Mouse (Mus musculus) limb, embryonic 11.5 days (tissue): ENCODE data around the gene Trat1. TPM values are rescaled to one million over a fixed set of nuclear protein-coding genes. Genes with fewer than 3 reads are reported as not detected.

Source experiments
- ATAC-seq: fragments of 200-750 bp; cut with Nextera tagmentation; 2 replicates; pipeline ENCODE4 v1.8.0; 2017; ENCODE audit warnings: low read depth; ENCODE audit not compliant: insufficient number of reproducible peaks, low FRiP score, low TSS enrichment
- DNase-seq: peaks from one replicate; pipeline ENCODE4 v3.0.0-alpha.2; 2015; ENCODE audit warnings: low spot score
- H3K27ac ChIP-seq: fragments of 300-500 bp; sonication (generic); replicated peaks from 2 replicates; pipeline ENCODE4 v1.5.1; 2014; ENCODE audit warnings: low read depth, mild to moderate bottlenecking, low read length
- H3K27me3 ChIP-seq: fragments of 300-500 bp; sonication (generic); 2 replicates; pipeline ENCODE4 v1.6.1; 2014; ENCODE audit warnings: mild to moderate bottlenecking, low read length, mixed read lengths; ENCODE audit not compliant: control insufficient read depth, insufficient read depth
- H3K36me3 ChIP-seq: fragments of 300-500 bp; sonication (generic); 2 replicates; pipeline ENCODE4 v1.6.1; 2014; ENCODE audit warnings: mild to moderate bottlenecking, low read length, moderate library complexity, mixed read lengths; ENCODE audit not compliant: control insufficient read depth, insufficient read depth
- H3K4me1 ChIP-seq: fragments of 300-500 bp; sonication (generic); 2 replicates; pipeline ENCODE4 v1.6.1; 2014; ENCODE audit warnings: low read length, mixed read lengths; ENCODE audit not compliant: control insufficient read depth, insufficient read depth
- H3K4me2 ChIP-seq: fragments of 300-500 bp; sonication (generic); 2 replicates; pipeline ENCODE4 v1.6.1; 2014; ENCODE audit warnings: low read depth, mild to moderate bottlenecking, moderate library complexity; ENCODE audit not compliant: severe bottlenecking
- H3K4me3 ChIP-seq: fragments of 300-500 bp; sonication (generic); 2 replicates; pipeline ENCODE4 v1.5.1; 2014; ENCODE audit warnings: low read depth, low read length
- H3K9ac ChIP-seq: fragments of 300-500 bp; sonication (generic); 2 replicates; pipeline ENCODE4 v1.6.1; 2014; ENCODE audit warnings: mild to moderate bottlenecking, low read length
- H3K9me3 ChIP-seq: fragments of 300-500 bp; sonication (generic); 2 replicates; pipeline ENCODE4 v1.6.1; 2016; ENCODE audit warnings: low read length; ENCODE audit not compliant: control insufficient read depth
- WGBS: fragments of 180-500 bp; shearing (Covaris S2); extraction: QIAGEN DNeasy Blood & Tissue Kit; methylation state at CpG from one replicate; pipeline ENCODE4 v1.1.7; 2014; 5-methylcytosine and 5-hydroxymethylcytosine counted together
- polyA plus RNA-seq: library from polyadenylated mRNA; unstranded; fragments of >200 nt; fragmentation: Nextera tagmentation; extraction: Ambion mirVana; gene quantifications from 2 replicates; pipeline ENCODE4 v1.2.1, GENCODE M21; 2014

Gene Trat1
- polyA plus RNA-seq: not detected in 2 replicates

DNA sequence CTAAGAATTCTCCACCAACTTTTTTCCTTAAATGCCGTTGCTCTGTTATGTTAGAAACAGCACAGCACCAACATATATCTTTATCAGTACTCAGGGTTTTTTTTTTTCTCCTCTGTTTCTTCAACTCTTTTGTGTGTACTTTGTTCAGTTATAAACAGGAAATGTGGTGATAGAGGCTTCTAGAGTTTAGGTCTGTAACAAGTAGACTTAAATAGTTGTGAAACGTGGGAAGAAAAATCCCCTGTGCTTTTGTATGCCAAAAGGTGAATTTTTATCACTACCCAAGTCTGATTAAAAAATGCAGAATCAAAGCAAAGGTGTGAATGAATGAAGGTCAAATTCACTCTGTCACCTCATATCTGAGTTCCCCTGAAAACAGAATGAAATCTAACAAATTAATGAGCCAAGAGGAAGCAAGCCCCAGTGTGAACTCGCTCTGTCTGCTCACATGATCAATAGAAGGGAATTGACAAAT is at the start of gene Trat1:
Gene Trat1, minus strand, starts transcription at position 51 of the 475 bp plus-strand sequence.
- Histone ChIP-seq H3K9ac (no peak within 1 kb of the TSS), H3K27me3 (no peaks in the 10 kb centered on the region), H3K4me2 (no peak within 1 kb of the TSS), H3K36me3 (no peaks in the 10 kb centered on the region), H3K9me3 (no peaks in the 10 kb centered on the region), H3K27ac (no peak within 1 kb of the TSS), H3K4me1 (no peaks in the 10 kb centered on the region), H3K4me3 (no peak within 1 kb of the TSS)
- ATAC-seq (no peak), DNase-seq (no peak)
- 83% methylated on average over 3 of the region's 3 CpGs for WGBS

DNA sequence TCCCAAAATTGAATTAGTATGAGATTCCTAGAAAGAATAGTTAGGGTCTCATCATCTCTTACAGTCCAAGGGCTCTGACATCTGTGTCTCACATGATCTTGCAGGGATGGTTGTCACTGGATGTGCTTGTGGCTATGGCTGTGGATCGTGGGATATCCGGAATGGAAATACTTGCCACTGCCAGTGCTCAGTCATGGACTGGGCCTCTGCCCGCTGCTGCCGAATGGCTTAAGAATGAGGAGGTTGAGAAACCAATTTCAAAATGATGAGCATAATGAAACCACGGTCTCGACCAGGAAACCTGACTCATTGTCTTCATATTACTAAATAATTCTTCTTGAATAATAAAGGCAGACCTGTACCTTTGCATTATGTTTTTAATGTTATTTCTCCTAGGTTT is 46.7 kb upstream of the Trat1 start:
- no peaks in the 10 kb centered on the region for H3K4me1 ChIP-seq
- H3K27ac ChIP-seq: no peak overlapping the region
- H3K9ac ChIP-seq: no peak overlapping the region
- no peaks in the 10 kb centered on the region for H3K9me3 ChIP-seq
- no peak for DNase-seq
- H3K36me3 ChIP-seq: no peaks in the 10 kb centered on the region
- H3K4me3 ChIP-seq: no peak overlapping the region
- ATAC-seq: no peak
- 89% methylated on average over 6 of the region's 6 CpGs for WGBS
- H3K4me2 ChIP-seq: no peak overlapping the region
- H3K27me3 ChIP-seq: no peaks in the 10 kb centered on the region

DNA sequence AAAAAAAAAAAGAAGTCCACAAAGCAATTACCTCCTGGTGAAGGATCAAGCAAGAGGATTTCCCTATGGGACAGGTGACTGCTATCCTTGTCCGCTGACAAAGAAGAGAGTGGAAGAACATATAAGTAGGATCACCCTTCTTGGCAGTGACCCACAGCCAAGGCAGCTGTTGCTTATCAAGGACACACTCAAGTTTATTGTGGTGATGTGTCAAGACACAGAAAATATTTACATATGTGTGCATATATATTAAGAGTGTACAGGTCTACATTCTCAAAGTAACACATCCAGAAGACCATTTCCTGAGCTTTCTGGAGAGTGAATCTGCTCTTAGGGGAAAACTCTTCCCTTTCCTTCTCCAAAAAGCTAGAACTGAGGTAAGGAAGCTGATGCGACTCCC is 44.9 kb upstream of the Trat1 start, which contains the start of gene Retnlb:
Gene Retnlb, plus strand, starts transcription at position 162 of the 400 bp plus-strand sequence.
- Histone ChIP-seq H3K27me3 (no peaks in the 10 kb centered on the region), H3K9ac (no peak within 1 kb of the TSS), H3K4me2 (no peak within 1 kb of the TSS), H3K36me3 (no peaks in the 10 kb centered on the region), H3K4me3 (no peak within 1 kb of the TSS), H3K9me3 (no peaks in the 10 kb centered on the region), H3K4me1 (no peaks in the 10 kb centered on the region), H3K27ac (no peak within 1 kb of the TSS)
- ATAC-seq: no peak
- DNase-seq: no peak
- 96% methylated on average over 2 of the region's 2 CpGs for WGBS

- Histone ChIP-seq H3K4me3 (no peak overlapping the region), H3K36me3 (no peaks in the 10 kb centered on the region), H3K27me3 (no peaks in the 10 kb centered on the region), H3K9ac (no peak overlapping the region), H3K4me1 (no peaks in the 10 kb centered on the region), H3K27ac (no peak overlapping the region), H3K9me3 (no peaks in the 10 kb centered on the region), H3K4me2 (no peak overlapping the region)
- 80% methylated on average over 7 of the region's 7 CpGs for WGBS
- DNase-seq: no peak
- no peak for ATAC-seq
Observed at GRCm38 (mm10) chr16:48811881-48812436, 40.1 kb upstream of the Trat1 start.

DNA sequence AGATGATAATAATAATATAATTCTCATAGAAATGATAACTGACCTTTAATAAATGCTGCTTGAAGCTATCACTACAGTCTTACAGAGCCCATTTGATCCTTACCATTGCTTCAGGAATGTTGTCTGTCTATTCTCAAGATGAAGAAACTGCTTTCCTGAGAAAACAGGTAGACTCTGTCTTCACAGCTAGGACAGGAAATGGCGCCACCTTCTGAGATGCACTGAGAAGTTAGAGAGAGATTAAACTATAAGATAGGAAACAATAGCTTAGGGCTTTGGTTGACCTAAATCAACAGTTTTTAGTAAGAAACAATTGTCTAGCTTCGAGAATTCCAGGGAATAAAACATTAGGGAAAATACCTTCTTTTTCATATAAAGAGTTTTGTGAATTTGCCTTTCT is 37.6 kb upstream of the Trat1 start:
- DNase-seq: no peak
- no peak overlapping the region for H3K27ac ChIP-seq
- no peak for ATAC-seq
- no peak overlapping the region for H3K9ac ChIP-seq
- H3K4me2 ChIP-seq: no peak overlapping the region
- no peaks in the 10 kb centered on the region for H3K4me1 ChIP-seq
- H3K36me3 ChIP-seq: no peaks in the 10 kb centered on the region
- no peak overlapping the region for H3K4me3 ChIP-seq
- no peaks in the 10 kb centered on the region for H3K27me3 ChIP-seq
- WGBS: 52% methylated on average over 2 of the region's 2 CpGs
- H3K9me3 ChIP-seq: no peaks in the 10 kb centered on the region

DNA sequence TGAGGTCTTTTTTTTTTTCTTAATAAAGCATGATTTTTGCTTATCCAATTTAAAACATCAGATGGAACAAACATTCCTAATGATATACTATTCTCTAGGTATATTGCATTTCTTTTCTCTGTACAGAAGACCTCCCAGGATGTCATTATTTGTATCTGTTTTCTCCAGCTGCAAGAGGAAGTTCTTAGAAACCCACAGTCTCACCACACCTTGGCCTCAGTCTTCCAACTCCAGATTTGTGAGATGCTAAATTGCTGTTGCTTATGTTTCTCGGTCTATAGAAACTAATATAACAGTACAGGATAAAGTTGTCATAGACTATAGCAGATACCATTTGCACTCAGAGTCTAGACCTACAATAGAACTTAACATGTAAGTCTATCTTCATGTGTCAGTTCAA is 34.7 kb upstream of the Trat1 start:
- no peak for ATAC-seq
- Histone ChIP-seq H3K9me3 (no peaks in the 10 kb centered on the region), H3K27me3 (no peaks in the 10 kb centered on the region), H3K4me2 (no peak overlapping the region), H3K27ac (no peak overlapping the region), H3K4me1 (no peaks in the 10 kb centered on the region), H3K9ac (no peak overlapping the region), H3K4me3 (no peak overlapping the region), H3K36me3 (no peaks in the 10 kb centered on the region)
- WGBS: 85% methylated on average over 1 of the region's 1 CpGs
- DNase-seq: no peak

DNA sequence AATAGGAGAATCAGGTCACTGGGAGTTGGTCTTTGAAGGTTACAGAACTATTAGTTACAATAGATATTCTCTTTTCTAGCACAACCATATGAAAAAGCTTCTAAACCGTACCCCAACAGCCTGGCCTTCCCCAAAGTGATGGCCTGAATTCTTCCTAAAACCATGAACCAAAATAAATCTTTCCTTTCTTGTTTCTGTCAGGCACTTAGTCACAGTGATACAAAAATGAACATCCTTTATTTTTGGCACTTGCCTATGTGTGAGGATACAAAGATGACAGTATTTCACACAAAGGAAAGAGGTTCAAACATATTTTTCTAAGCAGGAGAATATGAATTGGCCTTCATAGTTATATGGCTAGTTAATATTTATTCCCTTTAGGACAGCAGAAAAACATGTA is 33.6 kb upstream of the Trat1 start:
- Histone ChIP-seq H3K4me2 (no peak overlapping the region), H3K4me3 (no peak overlapping the region), H3K9ac (no peak overlapping the region), H3K27ac (no peak overlapping the region), H3K9me3 (no peaks in the 10 kb centered on the region), H3K4me1 (no peaks in the 10 kb centered on the region), H3K36me3 (no peaks in the 10 kb centered on the region), H3K27me3 (no peaks in the 10 kb centered on the region)
- ATAC-seq: no peak
- WGBS: 80% methylated on average over 1 of the region's 1 CpGs
- no peak for DNase-seq

DNA sequence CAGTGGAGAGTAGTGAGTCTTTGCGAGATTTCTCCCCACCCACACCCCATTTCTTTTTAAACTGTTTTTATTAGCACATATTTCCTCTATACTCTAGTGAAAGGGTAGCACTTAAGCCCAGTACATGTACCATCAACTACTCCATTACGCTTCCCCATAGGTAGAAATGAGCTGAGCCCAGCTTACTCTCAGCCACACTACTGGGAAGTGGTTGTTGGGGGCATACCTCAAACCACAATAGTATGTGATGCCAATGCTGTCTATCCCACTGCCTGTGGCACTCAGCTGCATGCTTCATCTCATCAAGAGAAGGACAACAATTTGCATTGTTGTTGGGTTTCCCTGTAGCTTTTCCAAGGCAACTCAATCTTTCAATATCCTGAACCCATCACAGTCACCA is 29.1 kb upstream of the Trat1 start:
- ATAC-seq: no peak
- no peaks in the 10 kb centered on the region for H3K4me1 ChIP-seq
- H3K9ac ChIP-seq: no peak overlapping the region
- 83% methylated on average over 2 of the region's 2 CpGs for WGBS
- H3K27ac ChIP-seq: no peak overlapping the region
- DNase-seq: no peak
- H3K27me3 ChIP-seq: no peaks in the 10 kb centered on the region
- H3K4me2 ChIP-seq: no peak overlapping the region
- no peak overlapping the region for H3K4me3 ChIP-seq
- H3K36me3 ChIP-seq: no peaks in the 10 kb centered on the region
- no peaks in the 10 kb centered on the region for H3K9me3 ChIP-seq

- DNase-seq: no peak
- H3K4me3 ChIP-seq: no peak overlapping the region
- H3K36me3 ChIP-seq: no peaks in the 10 kb centered on the region
- no peak overlapping the region for H3K9ac ChIP-seq
- no peaks in the 10 kb centered on the region for H3K27me3 ChIP-seq
- no peaks in the 10 kb centered on the region for H3K9me3 ChIP-seq
- 87% methylated on average over 3 of the region's 3 CpGs for WGBS
- no peak overlapping the region for H3K4me2 ChIP-seq
- no peak for ATAC-seq
- no peaks in the 10 kb centered on the region for H3K4me1 ChIP-seq
- H3K27ac ChIP-seq: no peak overlapping the region
Observed at GRCm38 (mm10) chr16:48799470-48799869, 27.6 kb upstream of the Trat1 start.
